Mouse (Mus musculus): Measurements from ENCODE around the gene Dao. TPM values are rescaled to one million over a fixed set of nuclear protein-coding genes. Genes with fewer than 3 reads are reported as not detected.
A peak's percentile ranks its signal among the peaks of the same experiment; 100 is the strongest.

Gene Dao
- polyA plus RNA-seq, 1 experiment from 2014 or later, result not detected

GRCm38 (mm10) chr5:114052246-114052761 lies 48.8 kb downstream of the Dao start:
- WGBS (ENCODE audit: insufficient replicate concordance), result 24% methylated on average over 9 of the region's 9 CpGs
- Histone ChIP-seq H3K4me3 (no peak overlapping the region), H3K4me1 (no peaks in the 10 kb centered on the region), H3K27ac (no peak overlapping the region), H3K36me3 (no peaks in the 10 kb centered on the region), H3K4me2 (no peak overlapping the region; the same call in 1 of the 2 replicates), H3K9ac (no peak overlapping the region), H3K27me3 (replicated peaks) (peaks cover 19% of the 10 kb centered on the region), H3K9me3 (replicated peaks) (no peaks in the 10 kb centered on the region)
- 0 out of 2 replicates have a peak, but pooled peaks have one; percentile 5 for ATAC-seq

GRCm38 (mm10) chr5:114057129-114057731 lies 53.7 kb downstream of the Dao start:
- Histone ChIP-seq H3K9me3 (replicated peaks) (no peaks in the 10 kb centered on the region), H3K27me3 (replicated peaks) (no peaks in the 10 kb centered on the region), H3K27ac (no peak overlapping the region), H3K4me2 (no peak overlapping the region), H3K9ac (no peak overlapping the region), H3K36me3 (no peaks in the 10 kb centered on the region), H3K4me3 (no peak overlapping the region), H3K4me1 (no peaks in the 10 kb centered on the region)
- ATAC-seq, result no peak
- 69% methylated on average over 9 of the region's 9 CpGs for WGBS (ENCODE audit: insufficient replicate concordance)

GRCm38 (mm10) chr5:114061675-114062074 lies 58.2 kb downstream of the Dao start:
- H3K36me3 ChIP-seq, result no peaks in the 10 kb centered on the region
- 30% methylated on average over 7 of the region's 7 CpGs for WGBS (ENCODE audit: insufficient replicate concordance)
- no peaks in the 10 kb centered on the region for H3K27me3 ChIP-seq (replicated peaks)
- no peak for ATAC-seq
- no peak overlapping the region for H3K27ac ChIP-seq
- no peaks in the 10 kb centered on the region for H3K4me1 ChIP-seq
- H3K4me3 ChIP-seq, result no peak overlapping the region
- H3K9me3 ChIP-seq (replicated peaks), result no peaks in the 10 kb centered on the region
- no peak overlapping the region for H3K9ac ChIP-seq
- no peak overlapping the region for H3K4me2 ChIP-seq

- no peaks in the 10 kb centered on the region for H3K9me3 ChIP-seq (replicated peaks)
These were observed 60.5 kb downstream of the Dao start for GRCm38 (mm10) chr5:114063958-114064357.

GRCm38 (mm10) chr5:114065161-114065560 lies 61.7 kb downstream of the Dao start, which contains the start of gene Usp30:
Gene Usp30, plus strand, starts transcription at chr5:114065461.
- WGBS (ENCODE audit: insufficient replicate concordance), result 77% methylated on average over 6 of the region's 6 CpGs
- Histone ChIP-seq H3K27ac (no peak within 1 kb of the TSS), H3K27me3 (replicated peaks) (no peaks in the 10 kb centered on the region), H3K4me2 (no peak within 1 kb of the TSS), H3K36me3 (no peaks in the 10 kb centered on the region), H3K4me3 (no peak within 1 kb of the TSS), H3K9ac (no peak within 1 kb of the TSS), H3K9me3 (replicated peaks) (no peaks in the 10 kb centered on the region), H3K4me1 (no peaks in the 10 kb centered on the region)
- ATAC-seq, result no peak

More at GRCm38 (mm10) chr5:114063958-114064357, 60.5 kb downstream of the Dao start:
- no peak overlapping the region for H3K4me2 ChIP-seq
- no peaks in the 10 kb centered on the region for H3K4me1 ChIP-seq
- ATAC-seq, result no peak
- no peak overlapping the region for H3K27ac ChIP-seq
- H3K4me3 ChIP-seq, result no peak overlapping the region
- H3K36me3 ChIP-seq, result no peaks in the 10 kb centered on the region
- no peaks in the 10 kb centered on the region for H3K27me3 ChIP-seq (replicated peaks)
- H3K9ac ChIP-seq, result no peak overlapping the region
- 56% methylated on average over 4 of the region's 4 CpGs for WGBS (ENCODE audit: insufficient replicate concordance)

GRCm38 (mm10) chr5:114066601-114067000 lies 63.1 kb downstream of the Dao start:
- H3K36me3 ChIP-seq, result no peaks in the 10 kb centered on the region
- no peak for ATAC-seq
- H3K9ac ChIP-seq, result no peak overlapping the region
- 50% methylated on average over 6 of the region's 6 CpGs for WGBS (ENCODE audit: insufficient replicate concordance)
- H3K27me3 ChIP-seq (replicated peaks), result no peaks in the 10 kb centered on the region
- H3K4me2 ChIP-seq, result no peak overlapping the region
- no peak overlapping the region for H3K4me3 ChIP-seq
- H3K27ac ChIP-seq, result no peak overlapping the region
- no peaks in the 10 kb centered on the region for H3K4me1 ChIP-seq
- H3K9me3 ChIP-seq (replicated peaks), result no peaks in the 10 kb centered on the region

- 64% methylated on average over 9 of the region's 9 CpGs for WGBS (ENCODE audit: insufficient replicate concordance)
- H3K4me2 ChIP-seq, result no peak overlapping the region
These were observed 64.0 kb downstream of the Dao start for GRCm38 (mm10) chr5:114067543-114067942.

GRCm38 (mm10) chr5:114067982-114068381 lies 64.5 kb downstream of the Dao start:
- WGBS (ENCODE audit: insufficient replicate concordance), result 52% methylated on average over 9 of the region's 9 CpGs
- Histone ChIP-seq H3K4me2 (no peak overlapping the region), H3K4me1 (no peaks in the 10 kb centered on the region), H3K9me3 (replicated peaks) (no peaks in the 10 kb centered on the region), H3K27ac (no peak overlapping the region), H3K27me3 (replicated peaks) (no peaks in the 10 kb centered on the region), H3K9ac (no peak overlapping the region), H3K36me3 (no peaks in the 10 kb centered on the region), H3K4me3 (no peak overlapping the region)
- no peak for ATAC-seq

More at GRCm38 (mm10) chr5:114067543-114067942, 64.0 kb downstream of the Dao start:
- Histone ChIP-seq H3K27me3 (replicated peaks) (no peaks in the 10 kb centered on the region), H3K36me3 (no peaks in the 10 kb centered on the region), H3K9ac (no peak overlapping the region), H3K27ac (no peak overlapping the region), H3K9me3 (replicated peaks) (no peaks in the 10 kb centered on the region), H3K4me1 (no peaks in the 10 kb centered on the region), H3K4me3 (no peak overlapping the region)
- no peak for ATAC-seq

- H3K9ac ChIP-seq, result no peak overlapping the region
- H3K9me3 ChIP-seq (replicated peaks), result no peaks in the 10 kb centered on the region
- H3K4me1 ChIP-seq, result no peaks in the 10 kb centered on the region
- WGBS (ENCODE audit: insufficient replicate concordance), result 71% methylated on average over 4 of the region's 4 CpGs
- ATAC-seq, result no peak
- no peak overlapping the region for H3K4me3 ChIP-seq
- no peak overlapping the region for H3K4me2 ChIP-seq
- H3K27me3 ChIP-seq (replicated peaks), result no peaks in the 10 kb centered on the region
- no peaks in the 10 kb centered on the region for H3K36me3 ChIP-seq
- H3K27ac ChIP-seq, result no peak overlapping the region
These were observed 67.4 kb downstream of the Dao start for GRCm38 (mm10) chr5:114070858-114071257.

GRCm38 (mm10) chr5:114072262-114072661 lies 68.8 kb downstream of the Dao start:
- no peak for ATAC-seq
- H3K4me2 ChIP-seq, result no peak overlapping the region
- H3K27me3 ChIP-seq (replicated peaks), result no peaks in the 10 kb centered on the region
- H3K27ac ChIP-seq, result no peak overlapping the region
- no peaks in the 10 kb centered on the region for H3K4me1 ChIP-seq
- H3K9ac ChIP-seq, result no peak overlapping the region
- H3K4me3 ChIP-seq, result no peak overlapping the region
- no peaks in the 10 kb centered on the region for H3K9me3 ChIP-seq (replicated peaks)
- no peaks in the 10 kb centered on the region for H3K36me3 ChIP-seq
- 57% methylated on average over 2 of the region's 2 CpGs for WGBS (ENCODE audit: insufficient replicate concordance)
